In genomic region chr7:127346676-127347075, GRCm38 (mm10) we compare ENCODE assay signal across 9 mouse cellular contexts. TPM values are rescaled to one million over a fixed set of nuclear protein-coding genes. Genes with fewer than 3 reads are reported as not detected.
DNase-seq lines count a peak whose midpoint lies in the region; ATAC-seq lines count a peak whose summit lies in the region.
"Had no signal": no experiment of that assay in that cellular context is flagged by ENCODE, and none has a peak within 500 bp of the region (broad histone marks: within the 10 kb centered on the region; RNA-seq: fewer than 3 reads in every experiment).

No protein-coding gene starts in this region.

- WGBS in heart, embryonic 12.5 days, result 9% methylated on average over 8 of the region's 8 CpGs
- 8% methylated on average over 8 of the region's 8 CpGs for WGBS in heart, embryonic 14.5 days
- 14% methylated on average over 8 of the region's 8 CpGs for WGBS in midbrain, embryonic 10.5 days

- H3K4me3 ChIP-seq in heart, embryonic 12.5 days, result peak overlapping the region; percentile 88
- peak overlapping the region; percentile 48 to 90 for H3K4me3 ChIP-seq in heart, embryonic 14.5 days (ENCODE audit: control insufficient read depth in 1 of 2, insufficient read depth in 1 of 2, low read depth in 1 of 2, low read length in 2 of 2)
- peak overlapping the region; percentile 95 for H3K4me3 ChIP-seq in midbrain, embryonic 10.5 days

- H3K9me3 ChIP-seq in heart, embryonic 12.5 days (replicated peaks), result no peaks in the 10 kb centered on the region
- no peaks in the 10 kb centered on the region for H3K9me3 ChIP-seq in heart, embryonic 14.5 days (ENCODE audit: control insufficient read depth, low read length)
- H3K9me3 ChIP-seq in midbrain, embryonic 10.5 days (replicated peaks), result no peaks in the 10 kb centered on the region

- no peak for ATAC-seq in heart, embryonic 12.5 days (ENCODE audit: insufficient number of reproducible peaks, low FRiP score)
- no peak for ATAC-seq in heart, embryonic 14.5 days (ENCODE audit: insufficient number of reproducible peaks, insufficient read depth, low FRiP score, low read depth)
- no peak for ATAC-seq in megakaryocyte, adult 5-6 weeks (ENCODE audit: poor library complexity, severe bottlenecking)

- peaks cover 25% of the 10 kb centered on the region for H3K36me3 ChIP-seq in heart, embryonic 12.5 days
- H3K36me3 ChIP-seq in heart, embryonic 14.5 days (ENCODE audit: control insufficient read depth, insufficient read depth, low read length), result peaks cover 21% of the 10 kb centered on the region
- peaks cover 27% of the 10 kb centered on the region for H3K36me3 ChIP-seq in midbrain, embryonic 10.5 days

- H3K4me1 ChIP-seq in heart, embryonic 12.5 days (replicated peaks), result peaks cover 27% of the 10 kb centered on the region
- H3K4me1 ChIP-seq in heart, embryonic 14.5 days (ENCODE audit: control insufficient read depth in 2 of 2, insufficient read depth in 2 of 2, low read length in 2 of 2), result peaks cover 14 to 26% of the 10 kb centered on the region in 2 experiments
- H3K4me1 ChIP-seq in midbrain, embryonic 10.5 days, result peaks cover 31% of the 10 kb centered on the region

- H3K9ac ChIP-seq in heart, embryonic 12.5 days, result peak overlapping the region; percentile 96
- peak overlapping the region; percentile 95 for H3K9ac ChIP-seq in heart, embryonic 14.5 days (ENCODE audit: low read length)

- DNase-seq in heart, adult 8-10 months (ENCODE audit: low spot score), result no peak
- peak; percentile 86 to 87 for DNase-seq in kidney, postnatal 36 days
- no peak for DNase-seq in midbrain, embryonic 10.5 days (ENCODE audit: low spot score)
- no peak for DNase-seq in right cerebral cortex, adult 18-20 months
- DNase-seq in layer of hippocampus, adult 11-12 months (ENCODE audit: low spot score), result no peak

- H3K27me3 ChIP-seq in heart, embryonic 12.5 days (replicated peaks), result no peaks in the 10 kb centered on the region
- no peaks in the 10 kb centered on the region for H3K27me3 ChIP-seq in heart, embryonic 14.5 days (ENCODE audit: control insufficient read depth, insufficient read depth, low read length)
- no peaks in the 10 kb centered on the region for H3K27me3 ChIP-seq in midbrain, embryonic 10.5 days (ENCODE audit: low read depth, poor library complexity, severe bottlenecking)
- H3K27me3 ChIP-seq: Patski had no signal

- peak overlapping the region; percentile 96 for H3K27ac ChIP-seq in heart, embryonic 12.5 days (ENCODE audit: poor library complexity, severe bottlenecking)
- H3K27ac ChIP-seq in heart, embryonic 14.5 days (replicated peaks in 1 of 2; ENCODE audit: control insufficient read depth in 1 of 2, insufficient read depth in 1 of 2, low read depth in 2 of 2, low read length in 2 of 2), result peak overlapping the region; percentile 78 to 99; a peak in 3 of 4 replicates
- peak overlapping the region; percentile 97 for H3K27ac ChIP-seq in midbrain, embryonic 10.5 days (replicated peaks)

- H3K4me2 ChIP-seq in heart, embryonic 12.5 days, result peak overlapping the region; percentile 74
- H3K4me2 ChIP-seq in heart, embryonic 14.5 days (ENCODE audit: low read length), result peak overlapping the region; percentile 80

RNA-seq across cellular contexts. Expression of gene Zfp768, which starts 1.3 kb away (rescaled TPM):
- 19.1 and 19.8 TPM in 2 replicates for polyA plus RNA-seq in heart, embryonic 12.5 days (2016; fragmentation: Nextera tagmentation; extraction: Ambion mirVana)
- total RNA-seq in heart, adult 8-10 months (2022), result 10 to 100 TPM; 37.1 to 43.4 (median 41.5) TPM
- polyA plus RNA-seq in heart, embryonic 14.5 days (2014; fragmentation: Nextera tagmentation; extraction: Ambion mirVana), result 5.6 TPM in 2 replicates
- 19.7 and 20.6 TPM in 2 replicates for polyA plus RNA-seq in midbrain, embryonic 10.5 days (2016; fragmentation: Nextera tagmentation; extraction: Ambion mirVana)
- 2.0 and 2.4 TPM in 2 replicates for total RNA-seq in megakaryocyte, adult 5-6 weeks (2015)
- total RNA-seq in megakaryocyte, adult 5-6 weeks (2017), result 3.9 and 4.6 TPM in 2 replicates

RNA-seq across cellular contexts. Expression of gene Zfp747, which starts 29.2 kb away (rescaled TPM):
- polyA plus RNA-seq in heart, embryonic 12.5 days (2016; fragmentation: Nextera tagmentation; extraction: Ambion mirVana), result 4.6 and 5.1 TPM in 2 replicates
- 1 to 10 TPM; 3.2 to 4.3 (median 3.7) TPM for total RNA-seq in heart, adult 8-10 months (2022)
- 4.7 TPM in 2 replicates for polyA plus RNA-seq in heart, embryonic 14.5 days (2014; fragmentation: Nextera tagmentation; extraction: Ambion mirVana)
- 8.6 and 9.1 TPM in 2 replicates for polyA plus RNA-seq in midbrain, embryonic 10.5 days (2016; fragmentation: Nextera tagmentation; extraction: Ambion mirVana)
- total RNA-seq in megakaryocyte, adult 5-6 weeks (2015), result 3.2 and 6.1 TPM in 2 replicates
- total RNA-seq in megakaryocyte, adult 5-6 weeks (2017), result 7.6 and 17.8 TPM in 2 replicates

RNA-seq across cellular contexts. Expression of gene 9130019O22Rik, which starts 40.3 kb away (rescaled TPM):
- polyA plus RNA-seq in heart, embryonic 12.5 days (2016; fragmentation: Nextera tagmentation; extraction: Ambion mirVana), result 3.4 and 3.9 TPM in 2 replicates
- 1 to 10 TPM; 1.8 to 2.5 (median 2.0) TPM for total RNA-seq in heart, adult 8-10 months (2022)
- polyA plus RNA-seq in heart, embryonic 14.5 days (2014; fragmentation: Nextera tagmentation; extraction: Ambion mirVana), result 4.5 and 4.6 TPM in 2 replicates
- 5.8 and 6.4 TPM in 2 replicates for polyA plus RNA-seq in midbrain, embryonic 10.5 days (2016; fragmentation: Nextera tagmentation; extraction: Ambion mirVana)
- total RNA-seq in megakaryocyte, adult 5-6 weeks (2015), result 1.8 TPM in 2 replicates
- 5.0 TPM in 2 replicates for total RNA-seq in megakaryocyte, adult 5-6 weeks (2017)

RNA-seq across cellular contexts. Expression of gene E430018J23Rik, which starts 46.8 kb away (rescaled TPM):
- 4.5 and 5.1 TPM in 2 replicates for polyA plus RNA-seq in heart, embryonic 12.5 days (2016; fragmentation: Nextera tagmentation; extraction: Ambion mirVana)
- total RNA-seq in heart, adult 8-10 months (2022), result 1 to 10 TPM; 2.9 to 5.1 (median 3.9) TPM
- 3.8 and 4.6 TPM in 2 replicates for polyA plus RNA-seq in heart, embryonic 14.5 days (2014; fragmentation: Nextera tagmentation; extraction: Ambion mirVana)
- polyA plus RNA-seq in midbrain, embryonic 10.5 days (2016; fragmentation: Nextera tagmentation; extraction: Ambion mirVana), result 5.4 and 6.3 TPM in 2 replicates
- total RNA-seq in megakaryocyte, adult 5-6 weeks (2015), result 0.36 and 0.40 TPM in 2 replicates
- 1.7 and 2.8 TPM in 2 replicates for total RNA-seq in megakaryocyte, adult 5-6 weeks (2017)

RNA-seq across cellular contexts. Expression of gene Itgal, which starts 50.6 kb away (rescaled TPM):
- polyA plus RNA-seq in heart, embryonic 12.5 days (2016; fragmentation: Nextera tagmentation; extraction: Ambion mirVana), result 1.0 and 1.1 TPM in 2 replicates
- total RNA-seq in heart, adult 8-10 months (2022), result 1 to 10 TPM; 1.1 to 2.0 (median 1.6) TPM
- polyA plus RNA-seq in heart, embryonic 14.5 days (2014; fragmentation: Nextera tagmentation; extraction: Ambion mirVana), result 1.2 and 1.5 TPM in 2 replicates
- polyA plus RNA-seq in midbrain, embryonic 10.5 days (2016; fragmentation: Nextera tagmentation; extraction: Ambion mirVana), result 0.72 and 0.77 TPM in 2 replicates
- 117 and 130 TPM in 2 replicates for total RNA-seq in megakaryocyte, adult 5-6 weeks (2015)
- 59.4 and 72.4 TPM in 2 replicates for total RNA-seq in megakaryocyte, adult 5-6 weeks (2017)

Comparison
In these comparisons a context has a peak if more than half of its experiments do, and no peak if none do; other contexts are left out.
1. DNase-seq: peak in kidney, postnatal 36 days (2 of 2); none in heart, adult 8-10 months (single experiment), midbrain, embryonic 10.5 days (single experiment), right cerebral cortex, adult 18-20 months (single experiment) and layer of hippocampus, adult 11-12 months (single experiment).
2. Peak in every context shown above with its lines, with median percentiles within 50 percentile points of each other: H3K27ac ChIP-seq and H3K4me3 ChIP-seq.